Mouse (Mus musculus) cerebellum, adult 11 months (tissue): ENCODE data around the gene Stard3.

ENCODE experiments used
- DNase-seq: peaks from one replicate; pipeline ENCODE4 v3.0.0; 2022

The Stard3 gene

GRCm38 (mm10) chr11:98329081-98329959 is 28.8 kb upstream of the Stard3 start, which contains the start of gene Neurod2:
Neurod2 (minus strand) TSS chr11:98329648.
- DNase-seq = peak; percentile 95

- DNase-seq = peak; percentile 67
Measured at GRCm38 (mm10) chr11:98329960-98330744, 28.0 kb upstream of the Stard3 start.

- DNase-seq = no peak
Measured at GRCm38 (mm10) chr11:98330745-98331204, 27.4 kb upstream of the Stard3 start.

- DNase-seq = no peak
Measured at GRCm38 (mm10) chr11:98331401-98331800, 26.8 kb upstream of the Stard3 start.

- DNase-seq = no peak
Measured at GRCm38 (mm10) chr11:98332186-98332585, 26.0 kb upstream of the Stard3 start.

- no peak for DNase-seq
Measured at GRCm38 (mm10) chr11:98332841-98333240, 25.3 kb upstream of the Stard3 start.

- DNase-seq = peak; percentile 70
Measured at GRCm38 (mm10) chr11:98333263-98333696, 24.9 kb upstream of the Stard3 start.

GRCm38 (mm10) chr11:98333981-98334741 is 24.0 kb upstream of the Stard3 start:
- peak; percentile 77 for DNase-seq

GRCm38 (mm10) chr11:98335250-98335649 is 22.9 kb upstream of the Stard3 start:
- no peak for DNase-seq

- peak; percentile 58 for DNase-seq
Measured at GRCm38 (mm10) chr11:98336245-98337107, 21.7 kb upstream of the Stard3 start.

GRCm38 (mm10) chr11:98338507-98338961 is 19.6 kb upstream of the Stard3 start:
- peak; percentile 87 for DNase-seq

GRCm38 (mm10) chr11:98339071-98339501 is 19.1 kb upstream of the Stard3 start:
- peak; percentile 62 for DNase-seq

- peak; percentile 54 for DNase-seq
Measured at GRCm38 (mm10) chr11:98339679-98340287, 18.4 kb upstream of the Stard3 start.

GRCm38 (mm10) chr11:98340597-98340996 is 17.6 kb upstream of the Stard3 start:
- DNase-seq = no peak

GRCm38 (mm10) chr11:98341174-98341573 is 17.0 kb upstream of the Stard3 start:
- DNase-seq = no peak

GRCm38 (mm10) chr11:98342000-98342945 is 15.9 kb upstream of the Stard3 start:
- DNase-seq = peak; percentile 97

- peak; percentile 89 for DNase-seq
Measured at GRCm38 (mm10) chr11:98345253-98345652, 12.9 kb upstream of the Stard3 start.

GRCm38 (mm10) chr11:98346168-98346567 is 12.0 kb upstream of the Stard3 start:
- no peak for DNase-seq

- DNase-seq = peak; percentile 47
Measured at GRCm38 (mm10) chr11:98347385-98348082, 10.6 kb upstream of the Stard3 start.
